Mouse (Mus musculus) heart, embryonic 13.5 days (tissue): Measurements from ENCODE around the gene Ccdc117. TPM values are rescaled to one million over a fixed set of nuclear protein-coding genes. Genes with fewer than 3 reads are reported as not detected.
"Not testable (repeated sequence)": the region's sequence is repeated elsewhere in the genome, so short reads cannot be mapped to it uniquely, and the experiment has no call there.

ENCODE experiments used
- ATAC-seq: fragments of 200-750 bp; cut with Nextera tagmentation; 2 replicates; pipeline ENCODE4 v1.8.0; 2017; ENCODE audit warnings: moderate TSS enrichment; ENCODE audit not compliant: insufficient number of reproducible peaks, low FRiP score, low TSS enrichment; ENCODE audit errors: extremely low read depth
- H3K27ac ChIP-seq: fragments of 300-500 bp; sonication (generic); replicated peaks from 2 replicates; pipeline ENCODE4 v1.5.1; 2015; ENCODE audit warnings: moderate library complexity, mild to moderate bottlenecking, inconsistent platforms
- H3K27me3 ChIP-seq: fragments of 300-500 bp; sonication (generic); replicated peaks from 2 replicates; pipeline ENCODE4 v1.6.1; 2015; ENCODE audit warnings: mild to moderate bottlenecking, inconsistent platforms
- H3K36me3 ChIP-seq: fragments of 300-500 bp; sonication (generic); 2 replicates; pipeline ENCODE4 v1.6.1; 2015; ENCODE audit warnings: mild to moderate bottlenecking, inconsistent platforms
- H3K4me1 ChIP-seq: fragments of 300-500 bp; sonication (generic); 2 replicates; pipeline ENCODE4 v1.6.1; 2015; ENCODE audit warnings: inconsistent platforms
- H3K4me2 ChIP-seq: fragments of 300-500 bp; sonication (generic); 2 replicates; pipeline ENCODE4 v1.6.1; 2015; ENCODE audit warnings: inconsistent platforms, mild to moderate bottlenecking, moderate library complexity
- H3K4me3 ChIP-seq: fragments of 300-500 bp; sonication (generic); 2 replicates; pipeline ENCODE4 v1.5.1; 2015; ENCODE audit warnings: moderate library complexity, mild to moderate bottlenecking, inconsistent platforms
- H3K9ac ChIP-seq: fragments of 300-500 bp; sonication (generic); 2 replicates; pipeline ENCODE4 v1.6.1; 2015; ENCODE audit warnings: inconsistent platforms, mild to moderate bottlenecking, moderate library complexity
- H3K9me3 ChIP-seq: fragments of 300-500 bp; sonication (generic); 2 replicates; pipeline ENCODE4 v1.6.1; 2016; ENCODE audit warnings: inconsistent platforms
- WGBS: fragments of 180-500 bp; shearing (Covaris S2); methylation state at CpG from one replicate; pipeline ENCODE4 v1.1.7; 2015; ENCODE audit warnings: mixed read lengths; 5-methylcytosine and 5-hydroxymethylcytosine counted together
- polyA plus RNA-seq: library from polyadenylated mRNA; unstranded; fragments of >200 nt; fragmentation: Nextera tagmentation; extraction: Ambion mirVana; gene quantifications from 2 replicates; pipeline ENCODE4 v1.2.1, GENCODE M21; 2015

Ccdc117 gene
- polyA plus RNA-seq, 1 experiment from 2014 or later, result 11.9 TPM

DNA sequence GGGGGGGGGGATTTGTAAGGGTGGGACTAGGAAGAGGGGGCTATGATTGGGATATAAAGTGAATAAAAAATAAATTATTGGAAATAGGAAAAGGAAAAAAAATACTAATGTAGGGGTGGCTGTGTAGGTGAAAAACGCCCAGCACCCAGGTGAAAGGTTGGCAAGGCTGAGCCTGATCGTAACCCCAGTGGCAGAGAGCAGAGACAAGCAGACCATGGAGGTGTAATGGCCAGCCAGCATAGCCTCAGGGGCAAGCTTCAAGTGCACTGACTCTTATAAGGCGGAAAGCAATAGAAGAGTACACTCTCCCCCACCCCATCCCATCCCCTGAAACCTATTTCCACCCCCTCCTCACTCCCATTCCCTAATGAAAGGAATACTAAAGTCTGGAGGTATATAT is 22.3 kb downstream of the Ccdc117 start:
- no peaks in the 10 kb centered on the region for H3K27me3 ChIP-seq
- peak overlapping the region; percentile 95 for H3K9ac ChIP-seq
- peaks cover 30% of the 10 kb centered on the region for H3K4me1 ChIP-seq
- peaks cover 25% of the 10 kb centered on the region for H3K36me3 ChIP-seq
- peak overlapping the region; percentile 95 for H3K27ac ChIP-seq
- no peaks in the 10 kb centered on the region for H3K9me3 ChIP-seq
- 70% methylated on average over 3 of the region's 3 CpGs for WGBS
- H3K4me2 ChIP-seq, result peak overlapping the region; percentile 69
- no peak for ATAC-seq
- peak overlapping the region; percentile 95; the same call in 1 of the 2 replicates for H3K4me3 ChIP-seq

DNA sequence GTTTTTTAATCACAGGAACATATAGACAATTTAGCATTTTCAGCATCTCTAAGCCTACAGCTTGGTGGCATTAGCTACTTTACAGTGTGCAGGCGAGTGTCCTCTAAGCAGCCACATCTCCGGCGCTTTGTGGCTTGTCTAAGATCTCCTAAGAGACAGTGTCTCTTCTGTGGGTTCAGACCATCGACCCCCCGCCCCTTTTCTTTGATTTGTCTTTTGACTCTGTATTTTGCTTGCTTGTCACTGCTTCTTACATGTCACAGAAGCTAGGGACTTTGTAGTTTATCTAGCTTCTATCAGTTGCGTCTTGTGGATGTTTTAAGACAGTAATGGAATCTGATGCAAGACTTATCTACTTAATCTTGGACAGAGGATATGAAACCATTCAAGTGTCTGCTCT is 24.6 kb downstream of the Ccdc117 start:
- H3K9me3 ChIP-seq, result no peaks in the 10 kb centered on the region
- H3K4me3 ChIP-seq, result no peak overlapping the region
- H3K27ac ChIP-seq, result no peak overlapping the region
- H3K27me3 ChIP-seq, result no peaks in the 10 kb centered on the region
- H3K9ac ChIP-seq, result no peak overlapping the region
- H3K4me2 ChIP-seq, result no peak overlapping the region
- no peak for ATAC-seq
- 63% methylated on average over 6 of the region's 6 CpGs for WGBS
- H3K36me3 ChIP-seq, result peaks cover 2% of the 10 kb centered on the region
- H3K4me1 ChIP-seq, result peaks cover 11% of the 10 kb centered on the region

DNA sequence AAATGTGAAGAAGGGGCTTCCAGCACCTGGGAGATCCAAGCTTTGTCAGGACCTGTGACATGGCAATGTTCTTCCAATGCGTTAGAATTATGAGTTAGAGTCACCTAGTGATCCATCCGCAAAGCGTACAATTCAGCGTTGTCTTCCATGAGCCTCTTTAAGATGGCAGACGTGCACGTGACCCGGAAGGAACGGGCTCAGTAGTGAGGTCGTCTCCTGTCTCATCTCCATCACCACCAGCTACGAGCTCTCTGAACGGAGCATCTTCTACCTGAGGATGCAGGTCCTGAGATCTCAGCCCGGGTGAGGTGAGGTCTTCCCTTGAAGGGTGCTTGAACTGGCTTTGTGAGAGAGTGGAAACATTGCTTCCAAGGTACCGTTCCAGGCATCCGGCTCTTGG is 25.4 kb downstream of the Ccdc117 start:
- Histone ChIP-seq H3K27ac (no peak overlapping the region), H3K9me3 (no peaks in the 10 kb centered on the region), H3K4me2 (no peak overlapping the region), H3K4me1 (peaks cover 6% of the 10 kb centered on the region), H3K27me3 (no peaks in the 10 kb centered on the region), H3K4me3 (no peak overlapping the region), H3K9ac (no peak overlapping the region), H3K36me3 (no peaks in the 10 kb centered on the region)
- no peak for ATAC-seq
- WGBS, result 87% methylated on average over 14 of the region's 14 CpGs

DNA sequence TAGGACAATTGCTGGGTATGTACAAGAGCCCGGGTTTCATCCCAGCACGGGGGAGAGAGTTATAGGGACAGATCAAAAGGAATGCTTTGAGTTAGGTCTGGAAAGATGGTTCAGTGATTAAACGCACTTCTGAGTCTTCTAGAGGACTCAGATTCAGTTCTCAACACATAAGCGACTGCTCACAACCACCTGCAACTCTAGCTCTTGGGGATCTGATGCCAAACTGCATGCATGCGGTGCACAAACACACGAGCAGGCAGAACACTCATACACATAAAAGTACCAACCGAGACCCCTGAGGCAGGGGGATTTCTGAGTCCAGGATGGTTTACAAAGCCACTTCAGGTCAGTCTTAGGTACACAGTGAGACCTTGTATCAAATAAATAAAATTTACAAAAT is 25.8 kb downstream of the Ccdc117 start:
- H3K27ac ChIP-seq, result no peak overlapping the region
- H3K9ac ChIP-seq, result no peak overlapping the region
- peaks cover 6% of the 10 kb centered on the region for H3K4me1 ChIP-seq
- H3K9me3 ChIP-seq, result no peaks in the 10 kb centered on the region
- 75% methylated on average over 7 of the region's 7 CpGs for WGBS
- ATAC-seq, result no peak
- no peaks in the 10 kb centered on the region for H3K36me3 ChIP-seq
- no peaks in the 10 kb centered on the region for H3K27me3 ChIP-seq
- no peak overlapping the region for H3K4me2 ChIP-seq
- H3K4me3 ChIP-seq, result no peak overlapping the region

DNA sequence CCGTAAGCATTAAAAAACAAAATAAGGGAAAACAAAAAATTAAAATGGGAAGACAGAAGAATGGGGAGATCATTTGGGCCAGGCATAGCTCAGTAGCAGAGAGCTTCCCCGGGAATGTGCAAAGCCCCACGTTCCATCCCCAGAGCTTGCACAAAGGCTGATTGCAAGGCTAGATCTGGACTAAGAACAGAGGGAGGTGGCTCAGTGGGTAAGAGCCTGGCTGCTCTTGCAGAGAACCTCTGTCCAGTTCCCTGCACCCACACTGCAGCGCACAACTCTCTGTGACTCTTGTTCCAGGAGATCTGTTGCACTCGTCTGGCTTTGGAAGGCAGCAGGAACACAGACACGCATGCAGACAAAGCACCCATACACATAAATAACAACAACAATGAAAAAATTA is 26.3 kb downstream of the Ccdc117 start:
- Histone ChIP-seq H3K4me3 (no peak overlapping the region), H3K9ac (no peak overlapping the region), H3K27ac (no peak overlapping the region), H3K27me3 (no peaks in the 10 kb centered on the region), H3K4me2 (no peak overlapping the region), H3K4me1 (peaks cover 6% of the 10 kb centered on the region), H3K9me3 (no peaks in the 10 kb centered on the region), H3K36me3 (no peaks in the 10 kb centered on the region)
- WGBS, result 67% methylated on average over 6 of the region's 6 CpGs
- no peak for ATAC-seq

DNA sequence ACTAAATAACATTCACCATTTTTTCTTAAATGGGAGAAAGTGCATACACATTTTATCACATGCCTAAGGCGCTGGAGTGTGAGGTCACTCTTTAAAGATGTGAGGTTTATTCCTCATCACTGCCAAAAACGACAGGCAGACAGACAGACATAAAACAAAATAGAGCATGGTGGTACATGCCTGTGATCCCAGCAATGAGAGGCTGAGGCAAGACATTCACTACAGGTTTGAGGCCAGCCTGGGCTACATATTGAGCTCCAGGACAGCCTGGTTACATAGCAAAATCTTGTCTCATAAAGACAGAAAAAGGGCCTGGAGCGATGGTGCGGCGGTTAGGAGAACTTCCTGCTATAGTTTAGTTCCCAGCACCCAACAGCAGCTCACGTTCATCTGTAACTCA is 26.8 kb downstream of the Ccdc117 start:
- H3K27me3 ChIP-seq, result no peaks in the 10 kb centered on the region
- 69% methylated on average over 6 of the region's 6 CpGs for WGBS

DNA sequence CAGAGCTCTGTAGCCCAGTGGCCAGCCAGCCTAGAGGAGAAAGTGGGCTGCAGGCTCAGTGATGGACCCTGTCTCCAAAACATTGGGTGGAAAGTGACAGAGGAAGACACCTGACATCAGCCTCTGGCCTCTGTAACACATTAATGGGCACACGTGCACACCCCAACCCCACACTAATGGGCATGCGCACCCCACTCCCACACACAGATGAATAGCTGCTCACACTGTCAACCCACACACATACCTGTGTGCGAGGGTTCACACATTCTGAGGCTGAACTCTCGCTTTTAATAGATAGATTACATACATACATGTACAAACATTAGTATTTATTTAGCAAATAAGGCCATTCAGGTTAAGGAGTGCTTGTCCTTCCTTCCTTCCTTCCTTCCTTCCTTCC is 27.9 kb downstream of the Ccdc117 start:
- WGBS, result 93% methylated on average over 4 of the region's 4 CpGs
- ATAC-seq, result no peak
- H3K9ac ChIP-seq, result no peak overlapping the region
- H3K9me3 ChIP-seq, result no peaks in the 10 kb centered on the region
- no peaks in the 10 kb centered on the region for H3K36me3 ChIP-seq
- peaks cover 6% of the 10 kb centered on the region; the same call in 1 of the 2 replicates for H3K4me1 ChIP-seq
- no peak overlapping the region for H3K4me3 ChIP-seq
- no peak overlapping the region for H3K4me2 ChIP-seq
- H3K27ac ChIP-seq, result no peak overlapping the region
- no peaks in the 10 kb centered on the region for H3K27me3 ChIP-seq

More for the DNA sequence above, 26.8 kb downstream of the Ccdc117 start:
- H3K9ac ChIP-seq, result no peak overlapping the region
- no peak overlapping the region for H3K4me2 ChIP-seq
- no peak for ATAC-seq
- H3K9me3 ChIP-seq, result no peaks in the 10 kb centered on the region
- H3K4me1 ChIP-seq, result peaks cover 8% of the 10 kb centered on the region
- no peaks in the 10 kb centered on the region for H3K36me3 ChIP-seq
- no peak overlapping the region for H3K27ac ChIP-seq
- no peak overlapping the region for H3K4me3 ChIP-seq

DNA sequence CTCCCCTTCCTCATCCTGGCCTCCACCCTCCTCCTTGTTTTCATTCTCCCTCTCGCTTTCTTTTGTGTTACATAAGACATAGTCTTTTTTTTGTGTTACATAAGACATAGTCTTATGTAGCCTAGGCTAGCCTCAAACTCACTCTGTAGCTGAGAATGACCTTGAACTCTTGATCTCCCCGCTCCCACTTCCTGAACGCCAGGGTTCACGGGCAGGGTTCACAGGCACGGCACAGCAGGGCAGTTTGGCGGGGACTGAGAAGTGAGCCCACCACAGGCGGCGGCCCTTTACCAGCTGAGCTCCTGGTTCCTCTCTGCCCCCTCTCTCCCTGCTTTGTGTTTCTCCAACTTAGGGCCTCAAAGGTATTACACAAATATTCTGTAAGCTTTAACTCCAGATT is 29.0 kb downstream of the Ccdc117 start:
- ATAC-seq, result no peak
- Histone ChIP-seq H3K4me3 (no peak overlapping the region), H3K27me3 (no peaks in the 10 kb centered on the region), H3K9me3 (no peaks in the 10 kb centered on the region), H3K4me2 (no peak overlapping the region), H3K4me1 (peaks cover 6% of the 10 kb centered on the region; the same call in 1 of the 2 replicates), H3K27ac (no peak overlapping the region), H3K36me3 (no peaks in the 10 kb centered on the region), H3K9ac (no peak overlapping the region)
- 78% methylated on average over 8 of the region's 8 CpGs for WGBS

DNA sequence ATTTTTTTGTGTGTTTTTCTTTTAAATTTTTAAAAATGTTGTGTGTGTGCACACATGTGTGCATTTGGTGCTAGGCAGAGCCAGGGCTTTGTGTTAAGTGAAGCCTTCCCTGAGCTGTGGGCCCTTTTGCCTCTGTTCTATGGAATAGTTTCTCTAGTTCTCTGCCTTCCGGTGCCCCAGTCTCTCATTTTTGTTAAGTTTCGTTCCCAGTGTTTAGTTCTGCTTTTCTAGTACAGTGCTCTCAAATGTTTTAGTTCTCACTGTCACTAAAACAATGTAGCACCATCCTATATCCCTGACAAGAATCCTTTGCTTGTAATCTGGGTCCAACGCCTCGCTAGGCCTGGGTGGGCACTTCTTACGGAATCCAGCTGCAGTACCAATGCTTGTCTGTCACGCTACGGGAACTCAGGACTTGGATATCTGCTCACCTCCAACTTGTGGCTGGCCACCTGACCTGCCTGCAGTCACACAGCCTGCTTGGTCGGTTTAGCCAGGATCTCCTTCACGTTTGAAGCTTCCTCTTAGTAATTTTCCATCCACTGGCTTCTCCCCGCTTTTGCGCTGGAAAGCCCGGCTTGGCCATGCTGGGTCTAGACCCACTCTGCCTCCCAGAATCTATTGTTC is 29.8 kb downstream of the Ccdc117 start:
- H3K36me3 ChIP-seq, result no peaks in the 10 kb centered on the region
- no peak overlapping the region for H3K27ac ChIP-seq
- H3K27me3 ChIP-seq, result no peaks in the 10 kb centered on the region
- no peaks in the 10 kb centered on the region for H3K9me3 ChIP-seq
- WGBS, result 66% methylated on average over 12 of the region's 12 CpGs
- H3K4me3 ChIP-seq, result no peak overlapping the region
- H3K9ac ChIP-seq, result no peak overlapping the region
- peaks cover 6% of the 10 kb centered on the region; the same call in 1 of the 2 replicates for H3K4me1 ChIP-seq
- no peak for ATAC-seq
- H3K4me2 ChIP-seq, result no peak overlapping the region

DNA sequence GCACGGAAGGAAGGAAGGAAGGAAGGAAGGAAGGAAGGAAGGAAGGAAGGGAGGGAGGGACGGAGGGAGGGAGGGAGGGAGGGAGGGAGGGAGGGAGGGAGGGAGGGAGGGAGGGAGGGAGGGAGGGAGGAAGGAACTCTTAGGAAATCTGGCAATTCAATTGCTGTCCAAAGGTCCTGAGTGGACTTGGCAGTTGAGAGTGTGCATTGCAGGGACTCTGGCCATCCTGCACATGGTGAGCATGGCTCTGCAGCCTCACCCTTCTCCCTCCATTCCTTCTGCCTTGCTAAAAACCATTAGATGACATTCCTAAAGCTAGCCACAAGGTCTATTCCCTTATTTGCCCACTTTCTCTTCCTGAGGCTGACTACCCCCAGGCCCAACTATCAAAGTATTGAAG is 31.3 kb downstream of the Ccdc117 start:
- H3K4me3 ChIP-seq, H3K4me2 ChIP-seq, H3K27ac ChIP-seq, H3K9ac ChIP-seq, H3K9me3 ChIP-seq, H3K27me3 ChIP-seq, H3K36me3 ChIP-seq, ATAC-seq: not testable (repeated sequence)
- WGBS, result no CpG with 5 or more reads among the region's 2 CpGs
- peaks cover 12% of the 10 kb centered on the region; the same call in 1 of the 2 replicates for H3K4me1 ChIP-seq

DNA sequence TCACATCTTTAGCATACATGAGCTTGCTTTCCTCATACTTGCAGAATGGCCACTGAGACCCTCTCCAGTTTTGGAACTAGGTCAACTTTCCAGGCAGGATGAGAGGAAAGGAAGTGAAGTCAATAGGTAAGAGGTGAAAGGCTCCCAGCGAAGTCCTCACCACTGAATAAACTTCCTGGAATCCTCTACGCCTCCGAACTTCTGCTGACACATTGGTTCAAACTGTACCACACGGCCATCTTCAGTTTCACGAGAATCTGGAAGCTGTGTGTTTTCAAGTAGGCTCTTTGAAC is 31.9 kb downstream of the Ccdc117 start:
- Histone ChIP-seq H3K9ac (no peak overlapping the region), H3K4me1 (peaks cover 12% of the 10 kb centered on the region; the same call in 1 of the 2 replicates), H3K27ac (no peak overlapping the region), H3K4me3 (no peak overlapping the region), H3K27me3 (no peaks in the 10 kb centered on the region), H3K36me3 (no peaks in the 10 kb centered on the region), H3K9me3 (no peaks in the 10 kb centered on the region), H3K4me2 (no peak overlapping the region)
- no peak for ATAC-seq
- WGBS, result 58% methylated on average over 5 of the region's 5 CpGs

DNA sequence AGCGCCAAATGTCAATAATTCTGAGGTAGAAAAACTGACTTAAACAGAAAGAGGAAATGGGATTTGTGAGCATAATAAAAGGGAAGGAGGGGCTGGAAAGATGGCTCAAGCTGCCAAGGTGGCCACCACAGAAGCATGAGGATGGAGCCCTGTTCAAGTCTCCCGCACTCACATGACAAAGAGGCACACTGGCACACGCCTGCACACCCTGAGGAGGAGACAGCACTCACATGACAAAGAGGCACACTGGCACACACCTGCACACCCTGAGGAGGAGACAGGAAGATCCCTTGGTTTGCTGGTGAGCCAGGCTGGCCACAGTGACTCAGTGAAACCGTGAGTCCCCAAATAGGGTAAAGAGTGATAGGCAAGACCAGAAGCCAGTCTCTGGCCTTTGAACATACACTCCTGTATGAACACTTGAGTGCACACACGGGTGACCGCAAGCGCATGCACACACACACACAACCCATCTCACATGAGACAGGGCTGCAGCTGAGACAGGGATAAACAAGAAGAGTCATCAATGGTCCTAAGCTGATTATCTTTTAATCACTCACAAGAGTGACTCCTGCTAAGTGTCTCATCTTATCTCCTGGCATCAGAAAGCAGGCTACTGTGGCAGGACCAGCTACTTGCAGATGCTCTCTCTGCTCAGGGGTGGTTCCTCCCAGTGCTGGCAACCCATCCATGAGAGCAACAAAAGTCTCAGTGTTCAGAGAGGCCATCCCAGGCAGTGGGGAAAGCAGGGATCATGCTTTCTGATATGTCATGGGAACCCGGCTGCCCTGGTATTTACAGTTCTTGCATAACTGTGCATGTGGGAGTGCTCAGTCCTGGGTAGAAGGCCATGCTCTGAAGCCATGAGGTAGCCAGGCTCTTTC is 32.5 kb downstream of the Ccdc117 start:
- H3K27ac ChIP-seq, result no peak overlapping the region
- no peak for ATAC-seq
- 66% methylated on average over 8 of the region's 8 CpGs for WGBS
- no peak overlapping the region for H3K4me3 ChIP-seq
- no peaks in the 10 kb centered on the region for H3K36me3 ChIP-seq
- no peaks in the 10 kb centered on the region for H3K9me3 ChIP-seq
- no peaks in the 10 kb centered on the region for H3K27me3 ChIP-seq
- H3K9ac ChIP-seq, result no peak overlapping the region
- H3K4me1 ChIP-seq, result peaks cover 12% of the 10 kb centered on the region; the same call in 1 of the 2 replicates
- H3K4me2 ChIP-seq, result no peak overlapping the region
